Mouse (Mus musculus): ENCODE measurements at regions not wholly inside any gene's neighbourhood (a gene's known extent, or its start where the extent isn't known, plus 50 kb on each side); places are given as distances from the start of the nearest gene placed in this dataset.

DNA sequence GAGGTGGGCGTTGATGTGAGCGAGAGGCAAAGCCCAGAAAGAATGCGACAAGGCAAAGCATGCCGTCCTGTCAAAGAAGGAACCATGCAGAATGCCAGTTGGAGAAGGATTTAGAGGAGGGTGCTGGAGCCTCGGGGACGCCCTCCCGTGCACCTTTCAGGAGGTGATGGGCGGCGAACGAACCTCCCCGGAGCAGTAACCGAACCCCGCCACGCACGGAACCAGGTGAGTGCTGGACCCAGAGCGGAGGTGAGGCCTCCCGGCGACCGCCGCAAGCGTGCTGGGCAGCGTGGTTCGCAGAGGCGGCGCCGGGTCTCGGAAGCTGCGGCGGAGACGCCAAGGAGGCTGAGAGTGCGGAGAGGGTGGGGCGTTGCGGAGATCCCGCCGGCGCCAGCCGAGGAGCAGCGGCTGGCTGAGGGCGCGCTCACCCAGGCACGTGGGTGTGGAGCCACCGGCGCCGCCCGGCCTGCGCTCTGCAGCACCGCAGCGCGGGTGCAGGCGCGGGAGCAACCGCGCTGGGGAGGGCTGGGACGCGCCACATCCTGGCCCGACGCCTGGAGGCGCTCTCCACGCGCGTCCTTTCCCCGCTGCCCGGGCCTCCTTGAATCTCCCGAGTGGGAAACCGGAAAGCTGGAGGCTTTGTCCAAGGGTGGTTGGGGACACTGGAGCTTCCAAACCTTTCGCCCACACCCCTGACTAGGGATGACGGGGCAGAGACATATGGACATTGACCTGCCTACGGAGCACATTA, 178.3 kb upstream of the Topaz1 start:
- Histone ChIP-seq H3K4me1 (ENCODE audit: control insufficient read depth in 2 of 2, insufficient read depth in 2 of 2, low read length in 2 of 2, poor library complexity in 1 of 2) (peaks cover 4 to 15% of the 10 kb centered on the region in 2 experiments; a peak in 3 of 4 replicates), H3K9ac (ENCODE audit: insufficient read depth, low read depth, low read length, poor library complexity, severe bottlenecking) (peak overlapping the region; percentile 28), H3K4me3 (ENCODE audit: insufficient read depth in 1 of 2, low read depth in 1 of 2, low read length in 2 of 2, poor library complexity in 1 of 2, severe bottlenecking in 1 of 2) (peak overlapping the region; percentile 58 to 63), H3K27ac (ENCODE audit: insufficient read depth, low read depth, low read length, poor library complexity, severe bottlenecking) (no peak overlapping the region), H3K36me3 (ENCODE audit: control insufficient read depth, insufficient read depth, low read length, poor library complexity, severe bottlenecking) (no peaks in the 10 kb centered on the region), H3K9me3 (ENCODE audit: control insufficient read depth, insufficient read depth, low read depth, low read length) (no peaks in the 10 kb centered on the region)
- TF ChIP-seq ZC3H11A (IDR thresholded peaks at IDR 0.05; ENCODE audit: borderline replicate concordance, low read depth, low read length): no peak
- no peak for TF ChIP-seq HCFC1 (IDR thresholded peaks at IDR 0.05; ENCODE audit: borderline replicate concordance, insufficient read depth, low read length)
- TF ChIP-seq ZNF384 (IDR thresholded peaks at IDR 0.05; ENCODE audit: low read depth, low read length): no peak
- no peak for TF ChIP-seq CHD2 (IDR thresholded peaks at IDR 0.05; ENCODE audit: low read depth, low read length)
- no peak for TF ChIP-seq MAFK (IDR thresholded peaks at IDR 0.05; ENCODE audit: insufficient read depth, low read depth, low read length)
- DNase-seq (ENCODE audit: low read depth, low spot score): no peak
- in situ Hi-C loops (cut with MboI; ENCODE audit: low sequenced_read_pairs in 2 of 2, unreplicated experiment in 2 of 2): no loop called here

DNA sequence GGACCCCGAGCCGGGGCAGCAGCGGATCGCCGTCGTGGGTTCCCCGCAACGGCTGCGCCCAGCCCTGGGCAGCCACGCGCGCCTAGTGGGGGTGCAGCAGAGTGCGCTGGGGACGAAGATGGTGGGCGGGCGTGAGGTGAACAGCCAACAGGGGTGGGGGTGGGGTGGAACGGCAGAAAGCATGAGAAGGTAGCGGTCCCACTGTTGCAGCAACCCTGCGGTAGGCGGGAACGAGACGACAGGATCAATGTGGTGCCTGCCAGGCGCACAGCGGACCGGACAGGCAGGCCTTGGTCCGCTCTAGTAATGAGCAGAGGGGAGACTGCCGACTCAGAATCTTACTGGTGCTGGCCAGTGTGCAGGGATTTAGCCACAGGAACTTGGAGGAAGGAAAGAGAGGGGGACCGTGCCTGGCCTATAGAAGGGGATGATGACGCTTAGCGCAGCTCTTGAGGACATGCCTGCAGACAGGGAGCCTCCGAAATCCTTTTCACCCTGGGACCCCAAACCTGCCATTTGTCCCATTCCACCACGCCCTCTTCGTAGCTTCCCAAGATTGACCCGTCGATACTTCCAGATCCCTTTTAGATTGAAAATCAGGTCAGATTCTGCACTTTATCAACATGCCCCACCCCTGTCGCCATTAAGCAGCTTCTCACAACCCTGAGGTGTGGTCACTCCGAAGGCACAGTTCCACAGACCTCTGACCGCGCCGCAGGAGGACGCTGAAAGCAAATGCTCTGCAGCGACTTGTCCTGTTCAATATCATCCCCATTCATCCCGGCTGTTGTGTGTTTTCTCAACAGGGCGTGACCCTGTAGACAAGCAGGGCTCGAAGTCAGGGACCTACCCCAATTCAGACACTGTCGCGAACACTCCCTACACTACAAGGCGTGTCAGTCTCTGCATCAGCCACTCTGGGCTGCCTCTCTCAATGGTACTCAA, 177.4 kb upstream of the Topaz1 start:
- Histone ChIP-seq H3K4me1 (ENCODE audit: control insufficient read depth in 2 of 2, insufficient read depth in 2 of 2, low read length in 2 of 2, poor library complexity in 1 of 2) (peaks cover 4 to 15% of the 10 kb centered on the region in 2 experiments; a peak in 3 of 4 replicates), H3K9ac (ENCODE audit: insufficient read depth, low read depth, low read length, poor library complexity, severe bottlenecking) (peak overlapping the region; percentile 5; the same call in 1 of the 2 replicates), H3K36me3 (ENCODE audit: control insufficient read depth, insufficient read depth, low read length, poor library complexity, severe bottlenecking) (no peaks in the 10 kb centered on the region), H3K9me3 (ENCODE audit: control insufficient read depth, insufficient read depth, low read depth, low read length) (no peaks in the 10 kb centered on the region), H3K27ac (ENCODE audit: insufficient read depth, low read depth, low read length, poor library complexity, severe bottlenecking) (no peak overlapping the region), H3K4me3 (ENCODE audit: insufficient read depth in 1 of 2, low read depth in 1 of 2, low read length in 2 of 2, poor library complexity in 1 of 2, severe bottlenecking in 1 of 2) (peak overlapping the region; percentile 58 to 63)
- no peak for DNase-seq (ENCODE audit: low read depth, low spot score)
- in situ Hi-C loops (cut with MboI; ENCODE audit: low sequenced_read_pairs in 2 of 2, unreplicated experiment in 2 of 2): no loop called here
- TF ChIP-seq ZNF384 (IDR thresholded peaks at IDR 0.05; ENCODE audit: low read depth, low read length) (no peak), HCFC1 (IDR thresholded peaks at IDR 0.05; ENCODE audit: borderline replicate concordance, insufficient read depth, low read length) (no peak)

DNA sequence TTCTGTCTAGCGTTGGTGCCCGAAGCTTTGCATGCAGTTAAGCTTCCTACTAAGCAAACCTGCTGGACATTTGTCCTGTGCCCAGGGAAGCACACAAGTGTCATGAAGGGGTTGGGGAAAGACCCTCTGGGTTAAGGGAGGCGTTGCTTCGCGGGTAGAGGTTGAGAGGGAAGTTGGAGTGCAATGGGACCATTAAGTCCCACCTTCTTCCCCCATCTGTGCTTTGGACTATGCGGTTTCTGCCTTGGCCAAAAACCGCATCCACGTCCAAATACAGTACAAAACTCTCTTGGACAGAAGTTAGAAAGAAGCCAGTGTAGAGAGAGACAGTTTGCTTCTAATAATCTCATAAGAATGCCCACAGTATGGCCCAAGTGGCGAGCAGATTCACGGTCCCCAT, 176.1 kb upstream of the Topaz1 start:
- DNase-seq (ENCODE audit: low read depth, low spot score): no peak

DNA sequence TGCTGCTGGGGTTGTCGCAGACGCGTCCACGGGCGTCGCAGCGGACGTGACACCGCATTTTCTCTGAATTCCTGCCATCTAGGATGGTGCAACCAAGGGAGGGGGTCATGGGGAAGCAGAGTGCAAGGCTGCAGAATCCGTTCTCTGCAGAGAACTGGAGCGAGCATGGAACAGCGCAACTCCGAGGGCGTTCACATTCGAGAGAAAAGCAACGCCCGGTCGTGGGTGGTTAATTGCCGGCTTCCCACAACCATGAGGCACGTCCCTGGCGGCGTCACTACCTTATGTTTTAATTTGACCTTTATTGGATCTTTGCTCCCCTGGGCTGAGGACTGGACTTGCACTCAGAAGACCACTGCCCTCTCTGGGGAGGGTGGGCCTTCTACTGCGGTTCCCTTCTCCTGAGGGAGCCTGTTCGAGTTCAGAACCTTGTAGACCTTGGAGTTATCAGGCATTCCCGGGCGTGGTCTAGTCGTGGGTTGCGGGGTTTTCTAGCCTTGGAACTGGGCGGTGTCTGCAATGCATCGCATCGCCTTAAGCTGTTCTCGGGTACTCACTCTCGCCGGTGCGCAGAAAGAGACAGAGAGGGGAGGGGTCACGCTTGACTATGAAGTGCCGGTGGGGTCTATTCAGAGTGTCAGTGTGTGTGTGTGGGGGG, 175.6 kb upstream of the Topaz1 start:
- peaks cover 4 to 15% of the 10 kb centered on the region in 2 experiments; a peak in 3 of 4 replicates for H3K4me1 ChIP-seq (ENCODE audit: control insufficient read depth in 2 of 2, insufficient read depth in 2 of 2, low read length in 2 of 2, poor library complexity in 1 of 2)
- H3K27ac ChIP-seq (ENCODE audit: insufficient read depth, low read depth, low read length, poor library complexity, severe bottlenecking): no peak overlapping the region
- peak overlapping the region; percentile 73 to 79 for H3K4me3 ChIP-seq (ENCODE audit: insufficient read depth in 1 of 2, low read depth in 1 of 2, low read length in 2 of 2, poor library complexity in 1 of 2, severe bottlenecking in 1 of 2)
- in situ Hi-C loops (cut with MboI; ENCODE audit: low sequenced_read_pairs in 2 of 2, unreplicated experiment in 2 of 2): no loop called here
- no peak overlapping the region for H3K9ac ChIP-seq (ENCODE audit: insufficient read depth, low read depth, low read length, poor library complexity, severe bottlenecking)
- DNase-seq (ENCODE audit: low read depth, low spot score): no peak
- TF ChIP-seq ZC3H11A (IDR thresholded peaks at IDR 0.05; ENCODE audit: borderline replicate concordance, low read depth, low read length) (no peak), CHD2 (IDR thresholded peaks at IDR 0.05; ENCODE audit: low read depth, low read length) (no peak), HCFC1 (IDR thresholded peaks at IDR 0.05; ENCODE audit: borderline replicate concordance, insufficient read depth, low read length) (no peak), MAFK (IDR thresholded peaks at IDR 0.05; ENCODE audit: insufficient read depth, low read depth, low read length) (no peak), ZNF384 (IDR thresholded peaks at IDR 0.05; ENCODE audit: low read depth, low read length) (no peak)
- no peaks in the 10 kb centered on the region for H3K9me3 ChIP-seq (ENCODE audit: control insufficient read depth, insufficient read depth, low read depth, low read length)
- H3K36me3 ChIP-seq (ENCODE audit: control insufficient read depth, insufficient read depth, low read length, poor library complexity, severe bottlenecking): no peaks in the 10 kb centered on the region

More for the DNA sequence above, 176.1 kb upstream of the Topaz1 start:
- in situ Hi-C loops (cut with MboI; ENCODE audit: low sequenced_read_pairs in 2 of 2, unreplicated experiment in 2 of 2): no loop called here
- Histone ChIP-seq H3K27ac (ENCODE audit: insufficient read depth, low read depth, low read length, poor library complexity, severe bottlenecking) (no peak overlapping the region), H3K36me3 (ENCODE audit: control insufficient read depth, insufficient read depth, low read length, poor library complexity, severe bottlenecking) (no peaks in the 10 kb centered on the region), H3K9ac (ENCODE audit: insufficient read depth, low read depth, low read length, poor library complexity, severe bottlenecking) (no peak overlapping the region), H3K4me1 (ENCODE audit: control insufficient read depth in 2 of 2, insufficient read depth in 2 of 2, low read length in 2 of 2, poor library complexity in 1 of 2) (peaks cover 4 to 15% of the 10 kb centered on the region in 2 experiments; a peak in 3 of 4 replicates), H3K4me3 (ENCODE audit: insufficient read depth in 1 of 2, low read depth in 1 of 2, low read length in 2 of 2, poor library complexity in 1 of 2, severe bottlenecking in 1 of 2) (no peak overlapping the region; a peak in 1 of 4 replicates), H3K9me3 (ENCODE audit: control insufficient read depth, insufficient read depth, low read depth, low read length) (no peaks in the 10 kb centered on the region)
- TF ChIP-seq MAFK (IDR thresholded peaks at IDR 0.05; ENCODE audit: insufficient read depth, low read depth, low read length) (no peak), ZNF384 (IDR thresholded peaks at IDR 0.05; ENCODE audit: low read depth, low read length) (no peak)

Measured in ES-E14 (cell line).